Mouse (Mus musculus) heart, embryonic 15.5 days (tissue): Measurements from ENCODE around the gene Fubp1. TPM values are rescaled to one million over a fixed set of nuclear protein-coding genes. Genes with fewer than 3 reads are reported as not detected.
A peak's percentile ranks its signal among the peaks of the same experiment; 100 is the strongest.

Experiments
- ATAC-seq: fragments of 200-750 bp; cut with Nextera tagmentation; replicated peaks from 2 replicates; pipeline ENCODE4 v1.8.0; 2017; ENCODE audit warnings: low read depth, moderate TSS enrichment; ENCODE audit not compliant: insufficient number of reproducible peaks, insufficient read depth, low FRiP score
- H3K27ac ChIP-seq: fragments of 300-500 bp; sonication (generic); 2 replicates; pipeline ENCODE4 v1.5.1; 2015; ENCODE audit warnings: mild to moderate bottlenecking, inconsistent platforms
- H3K27me3 ChIP-seq: fragments of 300-500 bp; sonication (generic); 2 replicates; pipeline ENCODE4 v1.6.1; 2015; ENCODE audit warnings: inconsistent platforms
- H3K36me3 ChIP-seq: fragments of 300-500 bp; sonication (generic); 2 replicates; pipeline ENCODE4 v1.6.1; 2015; ENCODE audit warnings: mild to moderate bottlenecking, inconsistent platforms
- H3K4me1 ChIP-seq: fragments of 300-500 bp; sonication (generic); replicated peaks from 2 replicates; pipeline ENCODE4 v1.6.1; 2015; ENCODE audit warnings: inconsistent platforms
- H3K4me2 ChIP-seq: fragments of 300-500 bp; sonication (generic); 2 replicates; pipeline ENCODE4 v1.6.1; 2015; ENCODE audit warnings: inconsistent platforms, mild to moderate bottlenecking, moderate library complexity
- H3K4me3 ChIP-seq: fragments of 300-500 bp; sonication (generic); 2 replicates; pipeline ENCODE4 v1.5.1; 2015; ENCODE audit warnings: mild to moderate bottlenecking, inconsistent platforms
- H3K9ac ChIP-seq: fragments of 300-500 bp; sonication (generic); 2 replicates; pipeline ENCODE4 v1.6.1; 2015; ENCODE audit warnings: mild to moderate bottlenecking, inconsistent platforms
- H3K9me3 ChIP-seq: fragments of 300-500 bp; sonication (generic); replicated peaks from 2 replicates; pipeline ENCODE4 v1.6.1; 2016; ENCODE audit warnings: inconsistent platforms
- WGBS: fragments of 180-500 bp; shearing (Covaris S2); methylation state at CpG from one replicate; pipeline ENCODE4 v1.1.7; 2015; ENCODE audit warnings: mixed read lengths; 5-methylcytosine and 5-hydroxymethylcytosine counted together
- polyA plus RNA-seq: library from polyadenylated mRNA; unstranded; fragments of >200 nt; fragmentation: Nextera tagmentation; extraction: Ambion mirVana; gene quantifications from 2 replicates; pipeline ENCODE4 v1.2.1, GENCODE M21; 2015

The Fubp1 gene
- polyA plus RNA-seq, 1 experiment from 2014 or later, result 106 TPM

DNA sequence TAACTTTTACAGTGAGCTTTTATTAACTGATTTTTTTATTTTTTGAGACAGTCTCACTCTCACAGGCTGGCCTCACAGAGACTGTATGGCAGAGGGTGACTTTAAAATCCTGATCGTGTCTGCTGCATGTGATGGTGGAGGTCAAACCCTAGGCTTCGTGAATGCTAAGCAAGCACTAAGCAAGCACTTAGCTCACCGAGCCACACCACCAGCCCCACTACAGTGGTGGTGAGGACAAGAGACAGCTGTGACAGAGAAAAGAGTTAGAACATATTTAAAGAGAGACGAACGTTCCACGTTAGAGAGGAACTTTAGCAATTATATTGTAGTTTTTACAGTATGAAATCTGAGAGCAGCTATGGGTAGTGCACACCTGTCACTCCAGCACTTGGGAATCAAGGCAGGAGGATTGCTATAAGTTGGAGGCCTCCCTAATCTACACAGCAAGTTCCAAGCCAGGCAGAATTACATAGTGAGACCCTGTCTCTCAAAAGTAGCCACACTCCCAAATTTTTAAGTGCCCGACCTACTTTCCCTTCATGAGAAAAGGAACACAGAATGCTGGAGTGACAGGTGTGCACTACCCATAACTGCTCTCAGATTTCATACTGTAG is 37.8 kb upstream of the Fubp1 start:
- Histone ChIP-seq H3K36me3 (no peaks in the 10 kb centered on the region), H3K9me3 (no peaks in the 10 kb centered on the region), H3K4me1 (peaks cover 3% of the 10 kb centered on the region), H3K9ac (no peak overlapping the region), H3K4me2 (no peak overlapping the region), H3K27ac (no peak overlapping the region), H3K4me3 (no peak overlapping the region), H3K27me3 (no peaks in the 10 kb centered on the region)
- no peak for ATAC-seq
- 65% methylated on average over 7 of the region's 7 CpGs for WGBS

GRCm38 (mm10) chr3:152178816-152179215 is 31.4 kb upstream of the Fubp1 start:
- peaks cover 13% of the 10 kb centered on the region for H3K36me3 ChIP-seq
- H3K9ac ChIP-seq, result no peak overlapping the region
- H3K27me3 ChIP-seq, result no peaks in the 10 kb centered on the region
- H3K9me3 ChIP-seq, result no peaks in the 10 kb centered on the region
- no peak overlapping the region for H3K4me3 ChIP-seq
- WGBS, result 82% methylated on average over 4 of the region's 4 CpGs
- H3K4me2 ChIP-seq, result no peak overlapping the region
- ATAC-seq, result no peak
- H3K27ac ChIP-seq, result no peak overlapping the region
- no peaks in the 10 kb centered on the region for H3K4me1 ChIP-seq

DNA sequence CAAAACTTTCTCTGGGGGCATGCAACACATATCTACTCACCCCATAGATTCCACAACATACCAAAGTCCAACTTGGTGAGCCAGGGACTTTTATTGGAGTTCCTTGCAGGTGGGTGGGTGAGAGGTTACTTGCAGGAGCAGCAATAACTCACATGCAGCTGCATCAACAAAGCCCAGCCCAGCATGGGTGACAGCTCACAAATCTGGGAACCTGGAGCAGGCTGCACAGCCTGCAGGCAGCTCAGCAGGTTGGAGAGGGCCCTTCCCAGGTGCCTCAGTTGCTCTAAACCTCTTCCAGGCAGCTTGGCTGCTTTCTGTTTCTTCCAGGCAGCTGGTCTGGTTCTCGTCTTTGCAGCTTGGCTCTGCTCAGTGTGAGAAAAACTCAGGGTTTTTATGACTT is 30.9 kb upstream of the Fubp1 start:
- Histone ChIP-seq H3K27me3 (no peaks in the 10 kb centered on the region), H3K4me2 (no peak overlapping the region)
- no peak for ATAC-seq

DNA sequence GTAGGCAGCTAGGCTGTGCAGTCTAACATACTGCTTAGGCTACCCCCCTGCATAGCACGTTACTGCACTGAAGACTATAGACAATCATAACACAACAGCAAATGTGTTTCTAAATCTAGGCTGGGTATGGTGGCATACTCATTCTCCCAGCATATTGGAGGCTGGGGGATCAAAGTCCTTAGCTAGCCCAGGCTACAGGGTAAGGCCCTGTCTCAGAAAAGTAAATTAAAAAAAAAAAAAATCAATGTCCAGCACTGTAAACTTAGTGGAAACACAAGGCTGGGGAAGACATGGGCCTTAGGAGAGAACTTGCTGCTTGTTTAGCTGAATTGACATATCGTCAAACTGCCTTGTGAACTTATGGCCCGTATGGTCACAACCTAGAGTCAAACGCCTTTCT is 29.6 kb upstream of the Fubp1 start:
- peaks cover 3% of the 10 kb centered on the region for H3K4me1 ChIP-seq
- H3K4me2 ChIP-seq, result no peak overlapping the region
- H3K36me3 ChIP-seq, result peaks cover 25% of the 10 kb centered on the region
- H3K27ac ChIP-seq, result no peak overlapping the region
- H3K9me3 ChIP-seq, result no peaks in the 10 kb centered on the region
- no peaks in the 10 kb centered on the region for H3K27me3 ChIP-seq
- no peak overlapping the region for H3K9ac ChIP-seq
- H3K4me3 ChIP-seq, result no peak overlapping the region
- no peak for ATAC-seq
- WGBS, result 89% methylated on average over 4 of the region's 4 CpGs

More for the DNA sequence above, 30.9 kb upstream of the Fubp1 start:
- 65% methylated on average over 1 of the region's 1 CpGs for WGBS
- H3K4me3 ChIP-seq, result no peak overlapping the region
- H3K27ac ChIP-seq, result no peak overlapping the region
- no peak overlapping the region for H3K9ac ChIP-seq
- peaks cover 14% of the 10 kb centered on the region for H3K36me3 ChIP-seq
- H3K4me1 ChIP-seq, result no peaks in the 10 kb centered on the region
- H3K9me3 ChIP-seq, result no peaks in the 10 kb centered on the region

DNA sequence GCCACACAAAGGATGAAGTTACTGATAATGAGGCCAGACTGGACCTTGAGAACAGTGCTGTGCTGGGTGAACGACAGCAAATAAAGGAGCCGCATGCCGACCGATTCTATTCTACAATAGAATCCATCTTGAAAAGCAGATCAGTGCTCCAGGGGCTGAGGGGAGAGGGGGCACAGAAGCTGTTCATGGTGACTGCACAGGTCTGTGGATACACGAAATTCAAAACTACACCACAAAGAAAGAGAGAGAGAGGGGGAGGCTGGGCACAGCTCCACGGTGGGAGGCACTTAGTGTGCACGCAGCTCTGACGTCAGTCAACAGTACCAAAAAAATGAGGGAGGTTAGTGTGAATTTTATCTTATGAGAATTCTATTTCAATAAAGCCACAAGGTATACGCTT is 26.7 kb upstream of the Fubp1 start:
- H3K27ac ChIP-seq, result no peak overlapping the region
- no peak overlapping the region for H3K9ac ChIP-seq
- no peaks in the 10 kb centered on the region for H3K27me3 ChIP-seq
- H3K36me3 ChIP-seq, result peaks cover 29% of the 10 kb centered on the region
- no peak overlapping the region for H3K4me2 ChIP-seq
- peaks cover 23% of the 10 kb centered on the region for H3K4me1 ChIP-seq
- ATAC-seq, result no peak
- H3K4me3 ChIP-seq, result no peak overlapping the region
- no peaks in the 10 kb centered on the region for H3K9me3 ChIP-seq
- WGBS, result 82% methylated on average over 9 of the region's 9 CpGs

GRCm38 (mm10) chr3:152186106-152186505 is 24.1 kb upstream of the Fubp1 start:
- H3K9ac ChIP-seq, result no peak overlapping the region
- no peak overlapping the region for H3K4me3 ChIP-seq
- peak overlapping the region; percentile 40 for H3K4me2 ChIP-seq
- peak; percentile 66 for ATAC-seq
- peaks cover 40% of the 10 kb centered on the region for H3K4me1 ChIP-seq
- H3K36me3 ChIP-seq, result peaks cover 28% of the 10 kb centered on the region
- H3K27ac ChIP-seq, result peak overlapping the region; percentile 74
- H3K27me3 ChIP-seq, result no peaks in the 10 kb centered on the region
- WGBS, result 36% methylated on average over 6 of the region's 6 CpGs
- H3K9me3 ChIP-seq, result no peaks in the 10 kb centered on the region

- Histone ChIP-seq H3K9me3 (no peaks in the 10 kb centered on the region), H3K9ac (no peak overlapping the region), H3K4me3 (peak overlapping the region; percentile 22; the same call in 1 of the 2 replicates), H3K36me3 (peaks cover 15% of the 10 kb centered on the region), H3K4me2 (peak overlapping the region; percentile 41), H3K27me3 (no peaks in the 10 kb centered on the region), H3K27ac (peak overlapping the region; percentile 76), H3K4me1 (peaks cover 40% of the 10 kb centered on the region)
- 23% methylated on average over 4 of the region's 4 CpGs for WGBS
- 0 out of 2 replicates have a peak, but pooled peaks have one; percentile 12 for ATAC-seq
Observed at GRCm38 (mm10) chr3:152189306-152189705, 20.9 kb upstream of the Fubp1 start.

DNA sequence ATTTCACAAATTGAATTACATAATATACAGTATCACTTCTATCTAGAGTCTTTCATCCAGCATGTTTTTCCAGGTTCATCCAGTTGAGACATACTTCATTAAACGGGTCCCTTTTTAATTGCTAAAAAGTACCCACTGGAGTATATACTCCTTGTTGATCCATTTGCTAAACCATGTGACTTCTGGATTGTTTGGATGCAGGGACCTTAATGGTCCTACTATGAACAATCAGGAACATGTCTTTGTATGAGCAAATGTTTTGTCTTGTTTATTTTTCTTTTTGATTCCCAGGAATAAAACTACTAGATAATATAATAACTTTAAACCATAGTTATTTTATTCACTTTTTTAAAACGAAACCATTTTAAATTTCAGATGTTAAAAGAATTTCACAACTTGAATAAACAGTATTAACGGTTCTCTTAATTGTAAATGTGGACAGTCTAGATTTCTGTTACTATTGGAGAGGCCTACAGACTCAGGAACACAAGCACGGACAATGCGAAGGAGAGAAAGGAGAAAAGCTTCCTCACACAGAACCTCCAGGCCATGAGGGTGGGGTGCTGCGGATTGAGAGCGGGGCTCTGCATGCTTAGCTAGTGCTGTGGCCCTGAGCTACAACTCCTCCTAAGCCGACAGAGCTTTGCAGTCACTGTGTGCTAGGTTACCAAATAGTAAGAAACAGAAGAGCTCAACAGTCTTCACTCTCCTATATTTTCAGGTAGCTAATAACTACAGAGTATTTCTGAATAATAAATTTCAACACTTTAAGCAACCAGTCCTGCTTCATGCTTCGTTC is 19.3 kb upstream of the Fubp1 start:
- 47% methylated on average over 9 of the region's 9 CpGs for WGBS
- peak overlapping the region; percentile 60 for H3K27ac ChIP-seq
- no peak for ATAC-seq

DNA sequence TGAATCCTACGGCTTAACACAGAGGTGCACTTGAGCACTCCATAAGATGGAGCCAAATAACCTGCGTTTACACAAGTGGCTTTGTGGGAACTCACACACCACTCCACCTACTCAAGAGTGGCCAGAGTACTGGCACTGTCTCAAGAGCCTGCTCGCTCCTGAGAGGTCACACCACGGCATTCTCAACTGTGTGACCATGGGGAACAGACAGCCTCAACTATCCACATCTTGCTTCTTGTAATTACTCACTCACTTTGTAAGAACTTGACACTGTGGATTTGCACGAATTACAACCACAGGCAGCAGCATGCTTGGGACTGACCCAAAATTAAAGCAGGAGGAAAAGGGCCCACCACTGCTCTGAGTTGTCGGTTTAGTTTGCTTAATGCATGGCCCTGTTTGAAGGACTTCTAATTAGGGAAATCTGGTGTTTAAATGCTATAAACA is 18.4 kb upstream of the Fubp1 start:
- H3K9me3 ChIP-seq, result no peaks in the 10 kb centered on the region
- no peaks in the 10 kb centered on the region for H3K36me3 ChIP-seq
- H3K27ac ChIP-seq, result peak overlapping the region; percentile 89
- ATAC-seq, result peak; percentile 43
- H3K9ac ChIP-seq, result peak overlapping the region; percentile 49
- H3K4me1 ChIP-seq, result peaks cover 27% of the 10 kb centered on the region
- peak overlapping the region; percentile 67 for H3K4me2 ChIP-seq
- H3K27me3 ChIP-seq, result no peaks in the 10 kb centered on the region
- WGBS, result 4% methylated on average over 6 of the region's 6 CpGs
- peak overlapping the region; percentile 56 for H3K4me3 ChIP-seq

More for the DNA sequence above, 19.3 kb upstream of the Fubp1 start:
- Histone ChIP-seq H3K9ac (peak overlapping the region; percentile 45), H3K4me2 (peak overlapping the region; percentile 67), H3K36me3 (peaks cover 1% of the 10 kb centered on the region; the same call in 1 of the 2 replicates), H3K4me3 (peak overlapping the region; percentile 56), H3K27me3 (no peaks in the 10 kb centered on the region), H3K9me3 (no peaks in the 10 kb centered on the region), H3K4me1 (peaks cover 35% of the 10 kb centered on the region)

GRCm38 (mm10) chr3:152192238-152192931 is 17.8 kb upstream of the Fubp1 start:
- no peaks in the 10 kb centered on the region for H3K27me3 ChIP-seq
- H3K9ac ChIP-seq, result peak overlapping the region; percentile 49
- H3K4me2 ChIP-seq, result peak overlapping the region; percentile 67
- WGBS, result 7% methylated on average over 11 of the region's 11 CpGs
- H3K4me3 ChIP-seq, result peak overlapping the region; percentile 56
- ATAC-seq, result no peak
- H3K9me3 ChIP-seq, result no peaks in the 10 kb centered on the region
- no peaks in the 10 kb centered on the region for H3K36me3 ChIP-seq
- peaks cover 24% of the 10 kb centered on the region for H3K4me1 ChIP-seq
- H3K27ac ChIP-seq, result peak overlapping the region; percentile 89

DNA sequence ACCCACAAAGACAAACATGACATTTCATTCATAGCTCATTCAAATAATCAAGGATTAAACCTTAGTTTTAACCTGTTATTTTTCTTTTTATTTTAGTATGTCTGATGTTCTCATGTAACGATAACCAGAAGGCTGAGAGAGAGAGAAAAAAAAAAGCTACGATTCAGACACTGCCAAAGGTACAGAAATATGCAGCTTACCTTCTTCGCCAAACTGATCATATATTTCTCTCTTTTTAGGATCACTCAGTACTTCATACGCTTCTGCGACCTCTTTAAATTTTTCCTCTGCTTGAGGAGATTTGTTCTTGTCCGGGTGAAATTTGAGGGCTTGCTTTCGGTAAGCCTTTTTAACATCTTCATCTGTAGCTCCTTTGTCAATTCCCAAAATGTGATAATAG is 17.0 kb upstream of the Fubp1 start:
- Histone ChIP-seq H3K4me1 (peaks cover 17% of the 10 kb centered on the region), H3K4me3 (peak overlapping the region; percentile 69), H3K9me3 (no peaks in the 10 kb centered on the region), H3K27me3 (no peaks in the 10 kb centered on the region), H3K4me2 (peak overlapping the region; percentile 59), H3K9ac (peak overlapping the region; percentile 70), H3K36me3 (no peaks in the 10 kb centered on the region), H3K27ac (peak overlapping the region; percentile 94)
- 2% methylated on average over 7 of the region's 7 CpGs for WGBS
- ATAC-seq, result no peak
